Mouse (Mus musculus): Measurements from ENCODE around the gene Podxl2. TPM values are rescaled to one million over a fixed set of nuclear protein-coding genes. Genes with fewer than 3 reads are reported as not detected.

The Podxl2 gene
- polyA plus RNA-seq, 1 experiment = 538 TPM

DNA sequence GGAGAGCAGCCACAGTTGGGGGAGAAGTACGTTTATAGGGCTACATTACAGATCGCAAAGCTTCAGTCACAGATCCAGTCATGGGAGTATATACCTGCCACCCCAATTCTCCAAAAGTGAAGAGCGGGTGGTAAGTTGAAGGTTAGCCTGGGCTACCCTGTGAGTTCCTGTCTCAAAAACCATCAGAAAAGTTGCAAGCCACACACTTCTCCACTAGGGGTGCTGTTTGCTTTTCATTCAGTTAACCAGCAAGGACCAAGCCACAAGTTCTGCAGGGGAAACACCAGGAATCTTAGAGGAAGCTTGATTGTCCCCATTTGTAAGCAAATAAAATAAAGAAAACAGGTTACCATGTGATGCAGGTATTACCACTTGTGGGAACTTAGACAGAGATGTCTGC, 62.0 kb downstream of the Podxl2 start:
- WGBS = 88% methylated on average over 3 of the region's 3 CpGs
- Histone ChIP-seq H3K27me3 (ENCODE audit: control insufficient read depth, insufficient read depth, low read length) (no peaks in the 10 kb centered on the region), H3K4me3 (replicated peaks; ENCODE audit: insufficient read depth, low read depth, low read length) (no peak overlapping the region), H3K27ac (ENCODE audit: insufficient read depth, low read length) (no peak overlapping the region), H3K4me1 (ENCODE audit: control insufficient read depth, insufficient read depth, low read length) (peaks cover 55% of the 10 kb centered on the region)
- TF ChIP-seq POLR2A (IDR thresholded peaks at IDR 0.05; ENCODE audit: borderline replicate concordance, insufficient read depth, low read length) (no peak), CTCF (IDR thresholded peaks at IDR 0.05; ENCODE audit: borderline replicate concordance, insufficient read depth, low read depth, low read length) (peak; percentile 65; the same call in 1 of the 2 replicates)
- DNase-seq = peak; percentile 68 to 70

DNA sequence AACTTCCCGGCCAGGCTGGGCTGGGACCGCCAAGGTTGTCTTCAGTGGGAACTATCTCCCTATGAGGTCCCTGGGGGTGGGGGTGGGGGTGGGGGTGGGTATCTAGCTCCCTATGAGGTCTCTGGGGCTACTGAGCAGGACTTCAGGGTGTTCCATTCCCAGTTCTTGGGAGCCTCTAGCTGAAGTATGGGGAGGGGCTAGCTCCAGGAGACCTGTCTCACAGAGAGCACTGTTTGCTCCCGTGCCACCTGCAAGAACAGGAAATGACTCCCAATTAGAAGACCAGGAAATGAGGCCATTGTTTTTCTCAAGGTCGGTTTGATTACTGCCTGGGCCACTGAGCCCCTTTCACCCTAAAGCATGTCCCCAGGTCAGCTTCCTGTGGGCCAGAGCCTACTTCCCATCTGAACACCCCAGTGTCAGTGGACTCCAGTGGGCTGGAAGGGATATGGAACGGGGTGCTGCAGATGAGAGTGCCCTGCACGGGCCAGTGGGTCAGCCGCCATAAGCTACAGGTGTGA, 62.9 kb downstream of the Podxl2 start:
- DNase-seq = no peak
- WGBS = 61% methylated on average over 7 of the region's 7 CpGs
- H3K27ac ChIP-seq (ENCODE audit: insufficient read depth, low read length) = peak overlapping the region; percentile 22; the same call in 1 of the 2 replicates

DNA sequence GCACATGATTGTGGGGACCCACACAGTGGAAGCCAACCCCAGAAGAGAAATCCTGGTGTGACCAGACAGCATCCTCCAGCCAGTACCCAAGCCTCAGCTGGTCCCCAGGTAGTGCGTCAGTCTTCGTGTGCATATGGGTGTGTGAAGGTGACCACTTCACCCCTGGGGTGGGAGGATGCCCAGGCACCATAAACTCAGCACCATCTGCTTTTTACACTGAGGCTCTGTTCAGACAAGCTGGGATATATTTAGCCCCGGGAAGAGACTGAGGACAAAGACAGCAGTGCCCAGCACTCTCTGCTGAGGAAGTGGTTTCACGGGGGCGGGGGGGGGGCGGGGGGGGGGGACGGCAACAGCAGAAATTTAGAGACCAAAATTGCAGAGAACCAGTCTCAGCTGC, 63.4 kb downstream of the Podxl2 start:
- no peak overlapping the region; the same call in 1 of the 2 replicates for H3K27ac ChIP-seq (ENCODE audit: insufficient read depth, low read length)
- TF ChIP-seq CTCF (IDR thresholded peaks at IDR 0.05; ENCODE audit: borderline replicate concordance, insufficient read depth, low read depth, low read length) (no peak), POLR2A (IDR thresholded peaks at IDR 0.05; ENCODE audit: borderline replicate concordance, insufficient read depth, low read length) (no peak)
- H3K4me3 ChIP-seq (replicated peaks; ENCODE audit: insufficient read depth, low read depth, low read length) = no peak overlapping the region
- no peak for DNase-seq
- no peaks in the 10 kb centered on the region for H3K27me3 ChIP-seq (ENCODE audit: control insufficient read depth, insufficient read depth, low read length)
- peaks cover 54% of the 10 kb centered on the region for H3K4me1 ChIP-seq (ENCODE audit: control insufficient read depth, insufficient read depth, low read length)
- WGBS = 16% methylated on average over 7 of the region's 7 CpGs

More for the DNA sequence above, 62.9 kb downstream of the Podxl2 start:
- TF ChIP-seq CTCF (IDR thresholded peaks at IDR 0.05; ENCODE audit: borderline replicate concordance, insufficient read depth, low read depth, low read length) (no peak), POLR2A (IDR thresholded peaks at IDR 0.05; ENCODE audit: borderline replicate concordance, insufficient read depth, low read length) (no peak)
- Histone ChIP-seq H3K4me3 (replicated peaks; ENCODE audit: insufficient read depth, low read depth, low read length) (no peak overlapping the region), H3K4me1 (ENCODE audit: control insufficient read depth, insufficient read depth, low read length) (peaks cover 56% of the 10 kb centered on the region), H3K27me3 (ENCODE audit: control insufficient read depth, insufficient read depth, low read length) (no peaks in the 10 kb centered on the region)

DNA sequence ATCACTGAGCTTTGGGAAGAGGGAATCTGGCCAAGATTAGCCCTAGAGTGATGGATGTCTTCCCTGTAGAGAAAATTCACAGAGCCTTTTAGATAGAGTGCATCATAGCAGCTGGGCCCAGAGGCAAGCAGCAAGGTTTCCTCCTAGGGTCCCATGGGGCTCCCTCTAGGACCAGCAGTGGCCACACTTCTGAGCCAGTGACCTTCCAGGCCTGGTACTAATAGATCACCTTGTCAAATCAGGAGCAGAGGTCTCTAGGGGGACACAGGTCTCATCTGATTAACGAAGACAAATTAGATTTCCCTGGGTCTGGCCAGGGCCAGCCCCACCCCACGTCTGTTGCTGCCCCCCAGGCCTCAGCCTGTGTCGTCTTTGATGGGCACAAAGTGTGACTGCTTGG, 64.6 kb downstream of the Podxl2 start:
- 65% methylated on average over 3 of the region's 3 CpGs for WGBS
- no peak for DNase-seq
- no peak overlapping the region for H3K4me3 ChIP-seq (replicated peaks; ENCODE audit: insufficient read depth, low read depth, low read length)
- TF ChIP-seq CTCF (IDR thresholded peaks at IDR 0.05; ENCODE audit: borderline replicate concordance, insufficient read depth, low read depth, low read length) = no peak
- no peak for TF ChIP-seq POLR2A (IDR thresholded peaks at IDR 0.05; ENCODE audit: borderline replicate concordance, insufficient read depth, low read length)
- H3K27me3 ChIP-seq (ENCODE audit: control insufficient read depth, insufficient read depth, low read length) = no peaks in the 10 kb centered on the region
- no peak overlapping the region for H3K27ac ChIP-seq (ENCODE audit: insufficient read depth, low read length)
- peaks cover 44% of the 10 kb centered on the region for H3K4me1 ChIP-seq (ENCODE audit: control insufficient read depth, insufficient read depth, low read length)

DNA sequence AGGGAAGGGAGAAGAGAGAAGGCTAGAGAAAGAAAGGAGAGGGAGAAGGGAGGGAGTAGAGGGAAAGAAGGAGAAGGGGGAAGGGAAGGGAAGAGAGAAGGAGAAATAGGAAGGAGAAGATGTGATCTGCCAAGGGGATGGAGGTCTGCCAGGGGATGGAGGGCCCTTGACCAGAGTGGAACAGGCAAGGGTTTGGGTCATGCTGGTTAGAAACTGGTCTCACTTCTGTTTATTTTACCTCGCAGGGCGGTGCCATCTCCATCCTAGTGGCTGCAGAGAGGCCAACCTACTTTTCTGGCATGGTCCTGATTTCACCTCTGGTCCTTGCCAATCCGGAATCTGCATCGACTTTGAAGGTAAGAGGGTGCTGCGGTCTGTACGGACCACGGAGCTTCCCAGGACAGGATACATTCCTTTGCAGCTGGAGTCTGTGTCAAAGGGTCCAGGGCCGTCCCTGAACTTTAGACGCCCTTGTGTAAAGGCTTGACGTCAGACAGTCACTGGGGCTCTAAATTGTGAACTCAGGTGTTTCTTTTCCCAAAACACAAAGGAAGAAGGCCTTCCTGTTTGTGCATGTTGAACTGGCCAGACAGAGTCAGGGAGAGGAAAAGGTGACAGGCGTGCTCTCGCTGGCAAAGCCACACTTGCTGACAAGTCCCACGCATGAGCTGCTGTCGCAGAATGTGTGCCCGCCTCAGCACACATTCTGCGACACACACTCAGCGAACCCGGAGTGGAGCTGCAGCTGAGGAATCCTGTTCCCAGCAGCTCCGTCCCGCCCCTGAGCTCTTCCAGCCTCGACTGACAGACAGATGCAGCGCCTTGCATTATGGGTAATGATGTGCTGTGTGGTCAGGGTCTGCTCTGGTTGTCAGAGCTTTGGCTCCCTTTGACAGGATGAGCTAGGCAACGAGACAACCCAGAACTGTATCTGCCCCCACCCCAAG, 65.5 kb downstream of the Podxl2 start:
- no peak for DNase-seq
- TF ChIP-seq POLR2A (IDR thresholded peaks at IDR 0.05; ENCODE audit: borderline replicate concordance, insufficient read depth, low read length) = no peak
- no peak for TF ChIP-seq CTCF (IDR thresholded peaks at IDR 0.05; ENCODE audit: borderline replicate concordance, insufficient read depth, low read depth, low read length)
- Histone ChIP-seq H3K4me1 (ENCODE audit: control insufficient read depth, insufficient read depth, low read length) (peaks cover 38% of the 10 kb centered on the region), H3K27ac (ENCODE audit: insufficient read depth, low read length) (no peak overlapping the region), H3K4me3 (replicated peaks; ENCODE audit: insufficient read depth, low read depth, low read length) (no peak overlapping the region), H3K27me3 (ENCODE audit: control insufficient read depth, insufficient read depth, low read length) (no peaks in the 10 kb centered on the region)
- WGBS = 74% methylated on average over 23 of the region's 23 CpGs

DNA sequence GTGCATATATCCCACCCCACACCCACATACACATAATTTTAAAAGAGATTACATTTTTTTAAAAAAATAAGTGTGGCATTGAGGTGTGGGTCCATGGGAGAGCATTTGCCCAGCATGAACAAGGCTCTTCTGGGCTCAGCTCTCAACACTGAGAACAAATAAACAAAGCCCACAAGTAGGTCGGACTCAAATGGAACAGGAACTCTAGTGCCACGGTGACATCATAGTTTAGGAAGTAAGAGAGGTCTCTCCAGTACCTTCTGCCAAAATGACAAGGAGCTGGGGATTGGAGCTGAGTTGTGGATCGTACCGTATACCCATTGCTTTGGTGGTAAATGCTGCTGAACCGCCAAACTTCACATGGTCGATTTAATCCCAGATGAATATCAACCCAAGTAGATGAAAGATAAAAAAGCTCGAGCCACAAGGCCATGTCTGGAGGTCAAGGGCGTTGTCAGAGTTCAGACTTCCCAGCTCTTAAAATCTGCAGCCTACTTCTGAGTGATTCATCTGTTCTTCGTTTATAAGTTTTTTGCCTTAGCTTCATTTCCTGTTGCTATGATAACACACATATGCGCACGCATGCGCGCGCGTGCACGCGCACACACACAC, 69.8 kb downstream of the Podxl2 start:
- peaks cover 44% of the 10 kb centered on the region for H3K4me1 ChIP-seq (ENCODE audit: control insufficient read depth, insufficient read depth, low read length)
- no peak for DNase-seq
- H3K27ac ChIP-seq (ENCODE audit: insufficient read depth, low read length) = no peak overlapping the region
- TF ChIP-seq POLR2A (IDR thresholded peaks at IDR 0.05; ENCODE audit: borderline replicate concordance, insufficient read depth, low read length) (no peak), CTCF (IDR thresholded peaks at IDR 0.05; ENCODE audit: borderline replicate concordance, insufficient read depth, low read depth, low read length) (no peak)
- no peak overlapping the region for H3K4me3 ChIP-seq (replicated peaks; ENCODE audit: insufficient read depth, low read depth, low read length)
- no peaks in the 10 kb centered on the region for H3K27me3 ChIP-seq (ENCODE audit: control insufficient read depth, insufficient read depth, low read length)
- WGBS = 81% methylated on average over 17 of the region's 17 CpGs

DNA sequence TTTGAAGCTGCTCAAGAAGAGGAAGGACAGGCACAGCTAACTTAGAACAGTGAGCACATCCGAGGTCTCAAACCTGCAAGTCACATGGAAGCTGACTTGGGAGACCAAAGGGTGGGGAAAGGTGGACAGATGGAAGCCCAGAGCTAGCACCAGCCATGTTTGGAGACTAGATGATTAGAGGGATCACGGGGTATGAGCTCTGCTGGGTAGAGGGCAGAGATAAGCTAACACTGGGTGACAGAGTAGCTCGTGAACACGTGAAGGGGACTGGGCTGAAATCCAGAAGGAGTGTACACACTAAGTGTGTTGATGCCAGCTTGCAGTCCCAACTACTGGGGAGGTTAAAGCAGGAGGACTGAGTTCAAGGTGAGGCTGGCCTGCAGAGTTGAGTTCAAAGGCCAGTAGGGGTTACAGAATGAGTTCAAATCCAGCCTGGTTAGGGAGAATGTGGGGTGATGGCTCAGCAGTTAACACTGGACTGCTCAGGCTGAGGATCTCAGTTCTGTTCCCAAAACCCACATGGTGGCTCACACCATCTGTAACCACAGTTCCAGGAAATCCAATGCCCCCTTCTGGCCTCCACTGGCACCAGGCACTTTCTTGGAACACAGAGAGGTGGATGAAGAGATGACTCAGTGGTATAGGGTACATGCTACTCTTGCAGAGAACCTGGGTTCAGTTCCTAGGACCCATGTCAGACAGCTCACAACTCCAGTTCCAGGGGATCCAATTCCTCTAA, 70.7 kb downstream of the Podxl2 start:
- DNase-seq = no peak
- no peak overlapping the region for H3K4me3 ChIP-seq (replicated peaks; ENCODE audit: insufficient read depth, low read depth, low read length)
- H3K27me3 ChIP-seq (ENCODE audit: control insufficient read depth, insufficient read depth, low read length) = no peaks in the 10 kb centered on the region
- 52% methylated on average over 4 of the region's 4 CpGs for WGBS
- no peak overlapping the region for H3K27ac ChIP-seq (ENCODE audit: insufficient read depth, low read length)
- peak; percentile 18; the same call in 1 of the 2 replicates for TF ChIP-seq CTCF (IDR thresholded peaks at IDR 0.05; ENCODE audit: borderline replicate concordance, insufficient read depth, low read depth, low read length)
- no peak for TF ChIP-seq POLR2A (IDR thresholded peaks at IDR 0.05; ENCODE audit: borderline replicate concordance, insufficient read depth, low read length)
- peaks cover 49% of the 10 kb centered on the region for H3K4me1 ChIP-seq (ENCODE audit: control insufficient read depth, insufficient read depth, low read length)

Measured in cerebellum, adult 2 months (tissue).